Mouse (Mus musculus): ENCODE results near the gene Pla2g4b. TPM values are rescaled to one million over a fixed set of nuclear protein-coding genes. Genes with fewer than 3 reads are reported as not detected.

The Pla2g4b gene
- polyA plus RNA-seq, 1 experiment = 0.24 TPM

DNA sequence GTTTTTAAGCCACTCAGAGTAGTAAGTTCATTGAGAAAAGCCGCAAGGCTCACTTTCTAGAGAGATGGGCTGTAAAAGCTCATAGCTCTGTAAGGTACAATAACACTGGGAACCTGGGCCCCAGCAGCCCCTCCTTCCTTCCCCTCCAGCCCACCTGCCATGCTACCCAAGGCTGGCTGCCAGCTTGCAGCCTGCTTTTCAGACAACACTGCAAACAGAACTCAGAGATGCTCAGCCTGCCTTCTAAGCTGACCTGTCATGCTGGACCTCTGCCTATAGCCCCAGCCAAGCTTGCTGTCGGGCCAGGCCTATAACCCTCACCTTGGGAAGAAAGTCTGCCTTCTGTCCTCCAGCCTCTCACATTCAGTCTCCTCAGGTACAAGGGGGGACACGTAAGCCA is 11.5 kb downstream of the Pla2g4b start:
- TF ChIP-seq GATA1 (IDR thresholded peaks at IDR 0.05; ENCODE audit: low read length) = no peak

DNA sequence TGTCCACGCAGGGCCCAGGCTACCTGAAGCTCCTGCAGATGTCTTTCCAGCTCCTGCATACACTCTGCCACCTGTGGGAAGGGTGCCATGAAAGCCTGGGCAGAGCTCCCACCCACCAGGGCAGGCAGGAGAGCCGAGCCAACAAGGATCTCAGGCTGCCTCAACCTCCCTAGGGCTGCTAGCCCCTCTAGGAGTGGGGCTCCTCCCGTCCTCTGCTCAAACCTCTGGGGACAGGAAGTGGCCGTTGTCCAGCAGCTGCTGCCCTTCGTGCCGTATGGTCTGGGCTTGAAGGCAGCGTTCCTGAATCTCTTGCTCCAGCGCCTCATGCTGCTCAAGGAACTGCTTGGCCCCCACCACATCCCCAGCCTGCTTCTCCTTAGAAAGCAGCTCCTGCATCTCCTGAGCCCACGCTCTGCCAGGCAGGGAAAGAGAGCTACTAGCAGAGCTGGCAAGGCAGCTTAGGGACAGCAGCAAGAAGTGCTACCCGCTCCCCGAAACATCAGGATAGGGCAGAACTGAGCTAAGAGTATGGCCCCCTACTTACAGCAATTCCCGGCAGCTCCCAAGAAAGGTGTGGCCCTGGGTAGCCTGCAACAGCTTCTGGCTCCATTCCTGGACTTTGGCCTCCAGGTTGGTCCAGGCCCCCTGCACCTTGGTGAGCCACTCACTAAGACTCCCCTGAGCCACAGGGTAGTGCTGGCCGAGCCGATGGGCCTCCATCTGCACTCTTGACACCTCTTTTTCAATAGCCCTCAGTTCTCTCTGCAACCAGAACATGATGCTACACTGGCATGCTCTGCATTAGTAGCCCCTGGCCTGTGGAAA is 13.5 kb downstream of the Pla2g4b start:
- TF ChIP-seq GATA1 (IDR thresholded peaks at IDR 0.05; ENCODE audit: low read length) = no peak

DNA sequence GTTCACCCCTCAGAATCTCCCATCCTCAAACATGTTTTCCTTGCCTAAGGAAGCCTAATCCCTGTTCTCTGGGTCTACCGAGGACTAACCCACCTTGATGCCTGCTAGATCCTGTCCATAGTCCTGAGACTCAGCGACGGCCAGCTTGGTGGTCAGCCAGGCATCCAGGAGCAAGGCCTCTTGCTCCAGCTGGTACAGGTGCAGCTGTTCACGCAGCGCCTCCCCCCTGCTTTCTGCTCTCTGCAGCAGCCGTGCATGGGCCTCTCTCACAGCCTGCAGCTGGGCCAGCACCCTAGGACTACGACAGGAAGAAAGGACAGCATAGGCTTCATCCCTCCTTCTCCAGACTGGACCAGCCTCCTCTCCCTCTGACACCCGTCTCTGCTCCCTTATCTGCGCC is 15.0 kb downstream of the Pla2g4b start:
- no peak for TF ChIP-seq GATA1 (IDR thresholded peaks at IDR 0.05; ENCODE audit: low read length)

DNA sequence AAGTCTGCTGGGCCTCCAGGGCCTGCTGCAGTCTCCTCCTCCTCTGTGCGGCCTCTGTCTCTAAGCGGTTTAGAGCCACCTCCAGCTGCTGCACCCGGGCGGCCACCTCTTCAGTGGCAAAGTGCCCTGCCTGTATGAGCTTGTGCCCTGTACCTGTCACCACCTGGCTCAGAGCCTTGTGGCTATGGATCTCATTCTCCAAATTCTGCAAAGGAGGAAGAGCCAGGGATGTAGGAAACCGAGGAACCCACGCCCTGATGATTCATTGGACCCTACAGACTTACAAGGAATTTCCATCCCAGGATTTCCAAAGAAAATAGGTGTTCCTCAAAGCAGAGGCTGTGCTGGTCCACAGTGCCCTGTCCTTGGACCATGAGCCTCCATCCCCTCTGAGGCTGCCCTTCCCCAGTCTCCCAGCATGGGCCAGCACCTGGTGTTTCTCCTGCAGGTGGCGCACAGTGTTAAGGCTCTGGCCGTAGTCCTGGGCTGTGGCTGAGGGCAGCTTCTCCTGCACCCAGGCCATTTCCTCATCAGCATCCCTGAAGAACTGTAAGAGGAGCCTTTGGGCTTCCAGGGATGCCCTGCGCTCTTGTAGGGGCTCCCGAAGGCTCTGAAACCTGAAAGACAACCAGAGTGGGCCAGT is 16.5 kb downstream of the Pla2g4b start:
- TF ChIP-seq GATA1 (IDR thresholded peaks at IDR 0.05; ENCODE audit: low read length) = no peak

DNA sequence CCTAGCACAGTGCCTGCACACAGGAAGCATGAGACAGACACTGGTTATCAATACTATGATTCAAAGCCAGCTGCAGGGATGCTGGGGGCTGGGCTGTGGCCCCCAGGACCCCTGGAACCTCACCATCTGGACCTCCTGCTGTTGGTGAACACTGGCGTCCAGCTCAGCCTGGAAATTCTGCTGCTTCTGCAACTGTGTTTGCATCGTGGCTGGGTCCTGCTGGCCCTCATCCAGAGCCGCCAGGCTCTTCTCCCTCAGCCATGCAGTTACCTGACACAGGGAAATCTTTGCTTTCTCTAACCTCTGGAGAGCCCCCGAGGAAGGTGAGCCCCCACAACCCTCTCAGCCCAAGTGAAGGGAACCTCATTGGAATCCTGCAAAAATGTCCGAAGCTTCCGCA is 18.2 kb downstream of the Pla2g4b start:
- no peak for TF ChIP-seq GATA1 (IDR thresholded peaks at IDR 0.05; ENCODE audit: low read length)

GRCm38 (mm10) chr2:120054771-120055552 is 21.7 kb downstream of the Pla2g4b start:
- TF ChIP-seq GATA1 (IDR thresholded peaks at IDR 0.05; ENCODE audit: low read length) = no peak

GRCm38 (mm10) chr2:120055923-120056322 is 22.7 kb downstream of the Pla2g4b start:
- no peak for TF ChIP-seq GATA1 (IDR thresholded peaks at IDR 0.05; ENCODE audit: low read length)

- TF ChIP-seq GATA1 (IDR thresholded peaks at IDR 0.05; ENCODE audit: low read length) = no peak
Observed at GRCm38 (mm10) chr2:120058818-120059217, 25.6 kb downstream of the Pla2g4b start.

DNA sequence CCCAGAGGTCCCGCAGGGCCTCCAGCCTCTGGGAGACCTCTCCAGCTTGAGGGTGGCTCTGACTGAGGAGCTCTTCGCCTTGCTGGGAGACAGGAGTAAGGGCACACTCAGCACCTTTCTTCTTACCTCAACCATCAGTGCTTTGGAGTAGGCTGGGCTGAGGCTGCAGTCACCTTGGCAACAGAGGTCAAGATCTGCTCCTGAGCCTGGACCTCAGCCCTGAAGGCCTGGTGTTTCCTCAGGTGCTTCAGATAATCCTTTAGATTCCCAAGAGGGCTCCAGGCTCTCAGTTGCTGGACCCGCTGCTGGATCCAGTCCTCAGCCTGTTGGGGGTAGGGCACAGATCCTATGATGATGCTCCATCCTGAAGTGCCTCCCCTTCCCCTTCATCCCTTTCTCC is 26.2 kb downstream of the Pla2g4b start:
- no peak for TF ChIP-seq GATA1 (IDR thresholded peaks at IDR 0.05; ENCODE audit: low read length)

DNA sequence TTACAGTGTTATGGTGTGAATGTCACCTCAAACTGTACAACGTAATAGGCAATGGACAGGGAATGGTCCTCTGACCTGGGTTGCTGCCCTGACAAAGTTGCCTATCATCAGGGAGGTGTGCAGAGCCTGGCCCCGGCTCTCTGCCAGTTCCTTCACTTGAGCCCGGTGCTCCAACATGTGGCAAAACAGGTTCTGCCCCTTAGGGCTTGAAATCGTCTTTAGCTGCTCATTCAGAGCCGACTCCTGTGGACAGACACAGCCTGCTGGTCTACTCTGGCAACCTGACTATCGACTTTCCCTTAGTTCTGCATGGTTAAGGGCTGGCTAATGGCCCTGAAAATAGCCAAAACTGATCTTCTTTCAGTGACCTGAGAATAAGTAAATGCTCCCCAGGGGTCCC is 27.0 kb downstream of the Pla2g4b start:
- no peak for TF ChIP-seq GATA1 (IDR thresholded peaks at IDR 0.05; ENCODE audit: low read length)

GRCm38 (mm10) chr2:120060651-120061050 is 27.4 kb downstream of the Pla2g4b start:
- no peak for TF ChIP-seq GATA1 (IDR thresholded peaks at IDR 0.05; ENCODE audit: low read length)

GRCm38 (mm10) chr2:120062248-120062647 is 29.0 kb downstream of the Pla2g4b start:
- no peak for TF ChIP-seq GATA1 (IDR thresholded peaks at IDR 0.05; ENCODE audit: low read length)

DNA sequence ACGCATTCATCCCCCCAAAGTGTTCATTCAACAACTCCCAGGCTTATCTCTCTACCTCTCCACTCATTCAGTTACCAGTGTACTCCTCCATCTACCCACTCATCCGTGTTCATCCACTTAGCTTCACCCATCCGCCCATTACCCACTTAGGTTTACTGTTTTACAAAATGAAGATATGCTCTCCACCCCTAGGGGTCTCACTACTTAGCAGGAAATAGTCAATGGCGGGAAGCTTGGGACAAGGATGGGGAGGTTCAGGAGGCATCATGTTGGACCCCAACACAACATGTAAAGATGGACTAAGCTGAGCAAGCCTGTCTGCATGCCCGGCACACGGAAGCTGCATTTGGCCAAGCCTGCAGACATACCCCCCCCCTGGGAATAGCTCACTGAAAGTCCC is 31.4 kb downstream of the Pla2g4b start:
- no peak for TF ChIP-seq GATA1 (IDR thresholded peaks at IDR 0.05; ENCODE audit: low read length)

DNA sequence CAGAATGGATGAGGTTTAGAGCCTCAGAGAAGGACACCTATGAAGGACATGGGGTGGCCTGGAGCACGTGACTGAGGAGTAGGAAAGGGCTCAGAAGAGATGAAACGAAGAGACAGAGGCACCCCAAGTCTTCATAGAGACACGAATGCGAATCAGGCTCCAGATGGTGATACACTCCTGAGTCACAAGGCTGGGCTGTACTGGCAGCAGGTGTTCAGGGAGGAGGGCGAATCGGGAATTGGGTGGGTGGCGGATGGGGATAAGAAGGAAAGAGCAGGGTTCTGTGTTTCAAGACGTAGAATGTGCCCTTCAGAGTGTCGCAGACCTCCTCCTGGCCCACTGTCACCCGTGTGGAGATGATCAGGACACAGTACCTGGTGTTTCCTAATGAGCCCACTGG is 32.0 kb downstream of the Pla2g4b start:
- no peak for TF ChIP-seq GATA1 (IDR thresholded peaks at IDR 0.05; ENCODE audit: low read length)

GRCm38 (mm10) chr2:120066224-120066623 is 33.0 kb downstream of the Pla2g4b start:
- TF ChIP-seq GATA1 (IDR thresholded peaks at IDR 0.05; ENCODE audit: low read length) = no peak

Data from G1E-ER4 (cell line).